Mouse (Mus musculus): ENCODE results near the gene BC030500. TPM values are rescaled to one million over a fixed set of nuclear protein-coding genes. Genes with fewer than 3 reads are reported as not detected.

Gene BC030500
- not detected in 2 replicates for polyA plus RNA-seq (2012; ENCODE audit: low replicate concordance)

GRCm38 (mm10) chr8:58911677-58912076, at the start of gene BC030500:
TSS of gene BC030500 (plus strand) at chr8:58911755.

GRCm38 (mm10) chr8:58912196-58912839, 763 bp downstream of the BC030500 start, which contains the start of gene Galntl6:
TSS of gene Galntl6 (minus strand) at chr8:58912640.

Other genes starting within 250 kb of the BC030500 start
- not detected in 2 replicates for gene Galntl6, start 885 bp downstream of the BC030500 start, polyA plus RNA-seq (2012; ENCODE audit: low replicate concordance)